Mouse (Mus musculus) spleen, adult 2 months (tissue): ENCODE results near the gene Asb10. TPM values are rescaled to one million over a fixed set of nuclear protein-coding genes. Genes with fewer than 3 reads are reported as not detected.
A peak's percentile ranks its signal among the peaks of the same experiment; 100 is the strongest.

Source experiments
- DNase-seq, 2 experiments: peaks; one replicate each; pipeline versions ENCODE4 v3.0.0 to v3.0.0-alpha.2; 2012 to 2021; ENCODE audit warnings: low spot score in 2 of 2, low read depth in 1 of 2
- H3K27ac ChIP-seq: fragments of 200-500 bp; 2 replicates; pipeline ENCODE4 v1.5.1; 2012; ENCODE audit warnings: low read length, inconsistent platforms; ENCODE audit not compliant: insufficient read depth
- H3K27me3 ChIP-seq: fragments of 200-500 bp; 2 replicates; pipeline ENCODE4 v1.6.1; 2012; ENCODE audit warnings: mild to moderate bottlenecking, moderate library complexity, low read length, inconsistent platforms; ENCODE audit not compliant: control insufficient read depth, insufficient read depth
- H3K36me3 ChIP-seq: fragments of 200-500 bp; 2 replicates; pipeline ENCODE4 v1.6.1; 2012; ENCODE audit warnings: mild to moderate bottlenecking, low read length, inconsistent platforms; ENCODE audit not compliant: control insufficient read depth, insufficient read depth
- H3K4me1 ChIP-seq: fragments of 200-500 bp; 2 replicates; pipeline ENCODE4 v1.6.1; 2011; ENCODE audit warnings: inconsistent platforms; ENCODE audit not compliant: control insufficient read depth, insufficient read depth, insufficient read length
- H3K4me3 ChIP-seq: fragments of 200-500 bp; 2 replicates; pipeline ENCODE4 v1.5.1; 2011; ENCODE audit warnings: mild to moderate bottlenecking, inconsistent platforms; ENCODE audit not compliant: insufficient read depth, insufficient read length; ENCODE audit errors: extremely low read depth
- CTCF ChIP-seq: fragments of 200-500 bp; IDR thresholded peaks from 2 replicates; pipeline ENCODE4 v1.5.1; 2011; ENCODE audit warnings: mild to moderate bottlenecking, inconsistent platforms; ENCODE audit not compliant: insufficient read depth, insufficient read length, insufficient replicate concordance; ENCODE audit errors: extremely low read depth
- POLR2A ChIP-seq: fragments of 200-500 bp; IDR thresholded peaks from 2 replicates; pipeline ENCODE4 v1.6.1; 2011; ENCODE audit warnings: low read depth, low read length, inconsistent platforms
- WGBS: fragments of 180-500 bp; shearing (Covaris S2); methylation state at CpG from one replicate; pipeline ENCODE4 v1.1.7; 2018; 5-methylcytosine and 5-hydroxymethylcytosine counted together
- polyA plus RNA-seq: library from polyadenylated mRNA; depleted of rRNA; stranded (reverse); fragments of >200 nt; gene quantifications from 2 replicates; pipeline ENCODE4 v1.2.3, GENCODE M21; 2012; rRNA removed

Gene Asb10
- polyA plus RNA-seq, 1 experiment: 0.07 TPM

GRCm38 (mm10) chr5:24492546-24493285, 48.1 kb downstream of the Asb10 start:
- Histone ChIP-seq H3K4me1 (no peaks in the 10 kb centered on the region), H3K27me3 (no peaks in the 10 kb centered on the region), H3K4me3 (no peak overlapping the region), H3K27ac (no peak overlapping the region), H3K36me3 (peaks cover 31% of the 10 kb centered on the region)
- no peak for TF ChIP-seq POLR2A
- no peak for TF ChIP-seq CTCF
- no peak for DNase-seq
- 89% methylated on average over 16 of the region's 16 CpGs for WGBS

DNA sequence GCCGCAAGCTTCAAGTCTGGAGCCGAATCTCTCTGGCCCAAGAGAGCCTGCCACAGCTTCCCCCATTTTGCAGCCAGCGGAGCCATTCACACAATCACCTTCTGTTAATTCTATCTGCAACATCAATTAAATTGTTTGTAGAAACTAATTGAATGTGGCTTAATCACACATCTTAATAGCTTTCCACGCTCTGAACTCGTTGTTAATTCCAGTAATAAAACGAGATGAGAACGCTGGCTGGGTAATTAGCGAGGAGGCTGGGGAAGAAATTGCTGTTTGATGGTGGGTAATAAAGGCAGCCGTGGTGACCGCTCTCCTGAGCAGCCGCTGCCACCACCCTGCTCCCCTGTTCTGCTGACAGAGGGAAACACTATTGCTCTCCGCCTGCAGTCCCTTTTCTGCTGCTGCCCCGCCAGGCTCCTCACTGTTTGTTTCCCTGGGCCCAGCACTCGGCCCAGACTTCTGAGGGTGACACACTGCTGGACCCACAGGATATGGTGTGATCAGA, 50.3 kb downstream of the Asb10 start:
- no peak for TF ChIP-seq POLR2A
- no peak for TF ChIP-seq CTCF
- peaks cover 20% of the 10 kb centered on the region for H3K36me3 ChIP-seq

GRCm38 (mm10) chr5:24486738-24487137, 54.0 kb downstream of the Asb10 start:
- TF ChIP-seq CTCF (no peak), POLR2A (no peak)
- Histone ChIP-seq H3K36me3 (peaks cover 24% of the 10 kb centered on the region), H3K27me3 (no peaks in the 10 kb centered on the region), H3K4me3 (no peak overlapping the region), H3K4me1 (no peaks in the 10 kb centered on the region), H3K27ac (no peak overlapping the region)
- DNase-seq: no peak
- WGBS: 97% methylated on average over 5 of the region's 5 CpGs

More for the DNA sequence above, 50.3 kb downstream of the Asb10 start:
- Histone ChIP-seq H3K4me3 (no peak overlapping the region), H3K27me3 (no peaks in the 10 kb centered on the region), H3K4me1 (no peaks in the 10 kb centered on the region), H3K27ac (no peak overlapping the region)
- 93% methylated on average over 14 of the region's 14 CpGs for WGBS
- no peak for DNase-seq

- Histone ChIP-seq H3K27me3 (no peaks in the 10 kb centered on the region), H3K4me3 (no peak overlapping the region), H3K27ac (no peak overlapping the region), H3K4me1 (no peaks in the 10 kb centered on the region), H3K36me3 (peaks cover 23% of the 10 kb centered on the region)
- peak; percentile 15 to 68 for DNase-seq
- TF ChIP-seq CTCF (peak; percentile 90), POLR2A (no peak)
- 11% methylated on average over 8 of the region's 8 CpGs for WGBS
Observed at GRCm38 (mm10) chr5:24486097-24486496, 54.7 kb downstream of the Asb10 start.

DNA sequence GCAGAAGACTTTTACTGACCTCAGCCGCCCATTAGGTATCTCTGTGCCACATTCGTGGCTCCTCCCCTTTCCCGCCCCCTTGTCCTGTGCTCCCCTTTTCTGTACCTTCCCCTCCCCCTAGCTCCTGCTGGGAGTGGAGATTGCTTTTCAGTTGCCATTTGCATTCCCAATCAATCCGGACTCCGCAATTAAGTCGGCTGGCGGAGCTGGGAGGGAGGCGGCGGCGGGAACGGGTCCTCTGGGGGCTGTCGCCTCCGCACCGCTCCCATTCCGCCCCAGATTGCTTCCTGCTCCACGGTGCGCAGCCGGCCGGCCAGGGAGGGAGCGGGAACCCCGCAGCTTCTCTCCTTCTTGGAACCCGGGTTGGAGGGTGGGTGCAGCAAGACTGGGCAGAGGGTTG, 55.8 kb downstream of the Asb10 start:
- Histone ChIP-seq H3K36me3 (peaks cover 25% of the 10 kb centered on the region), H3K4me3 (no peak overlapping the region), H3K4me1 (no peaks in the 10 kb centered on the region), H3K27ac (no peak overlapping the region), H3K27me3 (no peaks in the 10 kb centered on the region)
- 94% methylated on average over 22 of the region's 22 CpGs for WGBS
- DNase-seq: no peak
- TF ChIP-seq POLR2A (no peak), CTCF (no peak)

DNA sequence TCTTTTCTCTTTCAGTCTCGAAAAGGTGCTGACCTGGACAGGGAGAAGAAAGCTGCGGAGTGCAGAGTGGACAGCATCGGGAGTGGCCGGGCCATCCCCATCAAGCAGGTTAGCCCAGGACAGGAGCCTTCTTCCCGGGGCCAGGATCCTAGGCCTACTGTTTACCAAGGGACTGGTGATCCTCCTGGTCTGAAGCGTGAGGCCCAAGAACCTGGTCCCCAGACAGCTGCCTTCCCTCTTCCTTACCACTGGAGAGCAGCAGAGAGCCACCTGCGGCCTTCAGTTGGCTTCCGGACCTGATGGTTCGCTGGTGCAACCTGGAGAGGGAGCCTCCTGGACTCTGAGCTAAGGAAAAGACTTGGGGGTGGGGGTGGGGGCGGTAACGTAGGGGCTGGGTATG, 57.5 kb downstream of the Asb10 start:
- 56% methylated on average over 11 of the region's 11 CpGs for WGBS
- peaks cover 30% of the 10 kb centered on the region for H3K36me3 ChIP-seq

More for the DNA sequence above, 57.5 kb downstream of the Asb10 start:
- Histone ChIP-seq H3K4me3 (no peak overlapping the region), H3K27me3 (no peaks in the 10 kb centered on the region), H3K4me1 (no peaks in the 10 kb centered on the region), H3K27ac (no peak overlapping the region)
- no peak for TF ChIP-seq POLR2A
- TF ChIP-seq CTCF: peak; percentile 75; the same call in 1 of the 2 replicates
- peak; percentile 9 to 29 for DNase-seq

Other genes with a start within 250 kb of the Asb10 start
- gene Kcnh2, start 189.4 kb downstream of the Asb10 start, polyA plus RNA-seq: 5.5 and 8.4 TPM in 2 replicates
- gene Nos3, start 176.2 kb downstream of the Asb10 start, polyA plus RNA-seq: 8.4 and 8.5 TPM in 2 replicates
- 0.71 and 1.2 TPM in 2 replicates for gene Atg9b, start 148.8 kb downstream of the Asb10 start, polyA plus RNA-seq
- gene Abcb8, start 147.3 kb downstream of the Asb10 start, polyA plus RNA-seq: 31.3 and 35.7 TPM in 2 replicates
- 0.14 and 0.26 TPM in 2 replicates for gene Asic3, start 127.6 kb downstream of the Asb10 start, polyA plus RNA-seq
- 33.7 and 43.1 TPM in 2 replicates for gene Cdk5, start 117.4 kb downstream of the Asb10 start, polyA plus RNA-seq
- 47.5 and 50.5 TPM in 2 replicates for gene Slc4a2, start 117.1 kb downstream of the Asb10 start, polyA plus RNA-seq
- 170 and 212 TPM in 2 replicates for gene Fastk, start 95.7 kb downstream of the Asb10 start, polyA plus RNA-seq
- gene Tmub1, start 93.1 kb downstream of the Asb10 start, polyA plus RNA-seq: 61.2 and 77.4 TPM in 2 replicates
- 44.7 and 50.0 TPM in 2 replicates for gene Agap3, start 88.8 kb downstream of the Asb10 start, polyA plus RNA-seq
- not detected in 2 replicates for gene Gbx1, start 13.8 kb downstream of the Asb10 start, polyA plus RNA-seq
- gene 4931409K22Rik, start 15.8 kb upstream of the Asb10 start, polyA plus RNA-seq: not detected in 2 replicates
- gene Abcf2, start 36.5 kb upstream of the Asb10 start, polyA plus RNA-seq: 30.6 and 43.3 TPM in 2 replicates
- 30.0 and 38.9 TPM in 2 replicates for gene Chpf2, start 45.8 kb upstream of the Asb10 start, polyA plus RNA-seq
- 2.5 and 3.4 TPM in 2 replicates for gene Smarcd3, start 83.4 kb upstream of the Asb10 start, polyA plus RNA-seq
- gene Nub1, start 144.6 kb upstream of the Asb10 start, polyA plus RNA-seq: 33.8 and 48.8 TPM in 2 replicates
- 6.2 and 6.5 TPM in 2 replicates for gene Wdr86, start 189.7 kb upstream of the Asb10 start, polyA plus RNA-seq
- 0.25 and 0.33 TPM in 2 replicates for gene Crygn, start 217.0 kb upstream of the Asb10 start, polyA plus RNA-seq